Mouse (Mus musculus) bone marrow macrophage, adult 2 months (primary cell): ENCODE results near the gene Gm43738. TPM values are rescaled to one million over a fixed set of nuclear protein-coding genes. Genes with fewer than 3 reads are reported as not detected.

ENCODE experiments used
- H3K27ac ChIP-seq: 2 replicates; pipeline ENCODE4 v1.5.1; 2012; ENCODE audit warnings: low read depth, low read length; ENCODE audit not compliant: insufficient read depth
- H3K4me1 ChIP-seq: 2 replicates; pipeline ENCODE4 v1.6.1; 2012; ENCODE audit warnings: low read length; ENCODE audit not compliant: control insufficient read depth, insufficient read depth
- H3K4me3 ChIP-seq: 2 replicates; pipeline ENCODE4 v1.5.1; 2012; ENCODE audit warnings: mild to moderate bottlenecking, low read length, moderate library complexity; ENCODE audit not compliant: insufficient read depth
- CTCF ChIP-seq: IDR thresholded peaks from 2 replicates; pipeline ENCODE4 v1.5.1; 2012; ENCODE audit warnings: low read depth, mild to moderate bottlenecking, low read length, moderate library complexity
- POLR2A ChIP-seq: IDR thresholded peaks from 2 replicates; pipeline ENCODE4 v1.6.1; 2012; ENCODE audit warnings: mild to moderate bottlenecking, low read depth, low read length, borderline replicate concordance
- polyA plus RNA-seq: library from polyadenylated mRNA; stranded (reverse); fragments of >200 nt; gene quantifications from 2 replicates; pipeline ENCODE4 v1.2.4, GENCODE M21; 2012; ENCODE audit not compliant: missing spikeins, insufficient read depth, insufficient read length

The Gm43738 gene
- not detected in 2 replicates for polyA plus RNA-seq

- H3K4me1 ChIP-seq: peaks cover 29% of the 10 kb centered on the region
- peak within 1 kb of the TSS; percentile 57 for H3K27ac ChIP-seq
- peak within 1 kb of the TSS; percentile 69 for H3K4me3 ChIP-seq
- TF ChIP-seq POLR2A (no peak), CTCF (no peak)
Measured at GRCm38 (mm10) chr3:89100811-89101210, at the start of gene Gm43738. Gene Gm43738, minus strand, starts transcription at chr3:89101099.

- H3K4me1 ChIP-seq: no peaks in the 10 kb centered on the region
- no peak overlapping the region for H3K4me3 ChIP-seq
- TF ChIP-seq POLR2A: no peak
- TF ChIP-seq CTCF: no peak
- H3K27ac ChIP-seq: no peak overlapping the region
Measured at GRCm38 (mm10) chr3:89148567-89148966, 47.7 kb upstream of the Gm43738 start.

- TF ChIP-seq CTCF (no peak), POLR2A (no peak)
- Histone ChIP-seq H3K4me3 (peak overlapping the region; percentile 16; the same call in 1 of the 2 replicates), H3K27ac (no peak overlapping the region), H3K4me1 (no peaks in the 10 kb centered on the region)
Measured at GRCm38 (mm10) chr3:89147979-89148311, 47.0 kb upstream of the Gm43738 start.

- no peak for TF ChIP-seq POLR2A
- TF ChIP-seq CTCF: no peak
- no peak overlapping the region for H3K27ac ChIP-seq
- 0 out of 2 replicates have a peak overlapping the region, but pooled peaks have one; percentile 16 for H3K4me3 ChIP-seq
- no peaks in the 10 kb centered on the region for H3K4me1 ChIP-seq
Measured at GRCm38 (mm10) chr3:89147101-89147978, 46.4 kb upstream of the Gm43738 start.

GRCm38 (mm10) chr3:89145566-89145965 lies 44.7 kb upstream of the Gm43738 start:
- Histone ChIP-seq H3K4me3 (no peak overlapping the region), H3K4me1 (no peaks in the 10 kb centered on the region), H3K27ac (no peak overlapping the region)
- TF ChIP-seq CTCF (no peak), POLR2A (no peak)

- no peak for TF ChIP-seq POLR2A
- no peak for TF ChIP-seq CTCF
- H3K4me3 ChIP-seq: no peak overlapping the region
- no peak overlapping the region for H3K27ac ChIP-seq
- H3K4me1 ChIP-seq: no peaks in the 10 kb centered on the region
Measured at GRCm38 (mm10) chr3:89144821-89145220, 43.9 kb upstream of the Gm43738 start.

- Histone ChIP-seq H3K4me3 (no peak overlapping the region), H3K27ac (no peak overlapping the region), H3K4me1 (no peaks in the 10 kb centered on the region)
- no peak for TF ChIP-seq POLR2A
- TF ChIP-seq CTCF: no peak
Measured at GRCm38 (mm10) chr3:89136365-89136764, 35.5 kb upstream of the Gm43738 start.

- TF ChIP-seq CTCF (no peak), POLR2A (no peak)
- Histone ChIP-seq H3K4me1 (no peaks in the 10 kb centered on the region), H3K4me3 (no peak within 1 kb of the TSS), H3K27ac (no peak within 1 kb of the TSS)
Measured at GRCm38 (mm10) chr3:89135958-89136357, 35.1 kb upstream of the Gm43738 start, which contains the start of gene Pklr. Gene Pklr, plus strand, starts transcription at chr3:89136142.

- Histone ChIP-seq H3K27ac (no peak overlapping the region), H3K4me1 (peaks cover 2% of the 10 kb centered on the region; the same call in 1 of the 2 replicates), H3K4me3 (no peak overlapping the region)
- TF ChIP-seq POLR2A (no peak), CTCF (no peak)
Measured at GRCm38 (mm10) chr3:89133752-89134151, 32.9 kb upstream of the Gm43738 start.

GRCm38 (mm10) chr3:89133063-89133450 lies 32.2 kb upstream of the Gm43738 start:
- TF ChIP-seq CTCF (no peak), POLR2A (no peak)
- Histone ChIP-seq H3K4me1 (peaks cover 2% of the 10 kb centered on the region; the same call in 1 of the 2 replicates), H3K4me3 (no peak overlapping the region), H3K27ac (no peak overlapping the region)
